Mouse (Mus musculus) liver, embryonic 13.5 days (tissue): ENCODE data around the gene Cdh20. TPM values are rescaled to one million over a fixed set of nuclear protein-coding genes. Genes with fewer than 3 reads are reported as not detected.

Experiments used
- ATAC-seq: fragments of 200-750 bp; cut with Nextera tagmentation; 2 replicates; pipeline ENCODE4 v1.8.0; 2017; ENCODE audit warnings: low read depth, mild to moderate bottlenecking, moderate number of reproducible peaks, moderate library complexity
- DNase-seq: peaks from one replicate; pipeline ENCODE4 v3.0.0; 2022
- H3K27ac ChIP-seq: fragments of 300-500 bp; sonication (generic); 2 replicates; pipeline ENCODE4 v1.5.1; 2015; ENCODE audit warnings: moderate library complexity, mild to moderate bottlenecking, inconsistent platforms
- H3K27me3 ChIP-seq: fragments of 300-500 bp; sonication (generic); 2 replicates; pipeline ENCODE4 v1.6.1; 2015; ENCODE audit warnings: mild to moderate bottlenecking, inconsistent platforms
- H3K36me3 ChIP-seq: fragments of 300-500 bp; sonication (generic); 2 replicates; pipeline ENCODE4 v1.6.1; 2015; ENCODE audit warnings: mild to moderate bottlenecking, inconsistent platforms
- H3K4me1 ChIP-seq: fragments of 300-500 bp; sonication (generic); replicated peaks from 2 replicates; pipeline ENCODE4 v1.6.1; 2015; ENCODE audit warnings: inconsistent platforms
- H3K4me2 ChIP-seq: fragments of 300-500 bp; sonication (generic); 2 replicates; pipeline ENCODE4 v1.6.1; 2015; ENCODE audit warnings: inconsistent platforms, mild to moderate bottlenecking, moderate library complexity
- H3K4me3 ChIP-seq: fragments of 300-500 bp; sonication (generic); replicated peaks from 2 replicates; pipeline ENCODE4 v1.5.1; 2015; ENCODE audit warnings: mild to moderate bottlenecking, inconsistent platforms
- H3K9ac ChIP-seq: fragments of 300-500 bp; sonication (generic); 2 replicates; pipeline ENCODE4 v1.6.1; 2015; ENCODE audit warnings: mild to moderate bottlenecking, inconsistent platforms
- H3K9me3 ChIP-seq: fragments of 300-500 bp; sonication (generic); replicated peaks from 2 replicates; pipeline ENCODE4 v1.6.1; 2016; ENCODE audit warnings: inconsistent platforms
- WGBS: fragments of 180-500 bp; shearing (Covaris S2); methylation state at CpG from one replicate; pipeline ENCODE4 v1.1.7; 2015; ENCODE audit not compliant: insufficient replicate concordance; 5-methylcytosine and 5-hydroxymethylcytosine counted together
- polyA plus RNA-seq: library from polyadenylated mRNA; unstranded; fragments of >200 nt; fragmentation: Nextera tagmentation; extraction: Ambion mirVana; gene quantifications from 2 replicates; pipeline ENCODE4 v1.2.1, GENCODE M21; 2015

Gene Cdh20
- polyA plus RNA-seq, 1 experiment from 2014 or later = not detected

- no peaks in the 10 kb centered on the region for H3K9me3 ChIP-seq
- DNase-seq (no peak), ATAC-seq (no peak)
- no peaks in the 10 kb centered on the region for H3K36me3 ChIP-seq
- H3K4me3 ChIP-seq = no peak overlapping the region
- WGBS = 29% methylated on average over 5 of the region's 5 CpGs
- no peak overlapping the region for H3K9ac ChIP-seq
- no peaks in the 10 kb centered on the region for H3K4me1 ChIP-seq
- no peak overlapping the region for H3K4me2 ChIP-seq
- H3K27me3 ChIP-seq = no peaks in the 10 kb centered on the region
- H3K27ac ChIP-seq = no peak overlapping the region
Observed at GRCm38 (mm10) chr1:104986222-104986973, 218.1 kb downstream of the Cdh20 start.

GRCm38 (mm10) chr1:104987526-104987925, 219.2 kb downstream of the Cdh20 start:
- no peak overlapping the region for H3K9ac ChIP-seq
- no peaks in the 10 kb centered on the region for H3K9me3 ChIP-seq
- WGBS = 82% methylated on average over 16 of the region's 16 CpGs
- no peak overlapping the region for H3K4me2 ChIP-seq
- H3K27ac ChIP-seq = no peak overlapping the region
- ATAC-seq (no peak), DNase-seq (no peak)
- H3K4me3 ChIP-seq = no peak overlapping the region
- no peaks in the 10 kb centered on the region for H3K27me3 ChIP-seq
- H3K4me1 ChIP-seq = no peaks in the 10 kb centered on the region
- no peaks in the 10 kb centered on the region for H3K36me3 ChIP-seq

GRCm38 (mm10) chr1:104992441-104992840, 224.1 kb downstream of the Cdh20 start:
- ATAC-seq = no peak
- H3K9me3 ChIP-seq = no peaks in the 10 kb centered on the region
- H3K4me3 ChIP-seq = no peak overlapping the region
- no peak for DNase-seq
- H3K27ac ChIP-seq = no peak overlapping the region
- H3K4me1 ChIP-seq = no peaks in the 10 kb centered on the region; the same call in 1 of the 2 replicates
- H3K36me3 ChIP-seq = no peaks in the 10 kb centered on the region
- H3K27me3 ChIP-seq = 0 out of 2 replicates have a peak, but pooled peaks cover 7% of the 10 kb centered on the region
- no peak overlapping the region for H3K9ac ChIP-seq
- H3K4me2 ChIP-seq = no peak overlapping the region

GRCm38 (mm10) chr1:104993905-104994611, 225.7 kb downstream of the Cdh20 start:
- ATAC-seq = no peak
- H3K27me3 ChIP-seq = 0 out of 2 replicates have a peak, but pooled peaks cover 7% of the 10 kb centered on the region
- peak overlapping the region; percentile 35 for H3K4me3 ChIP-seq
- no peaks in the 10 kb centered on the region; the same call in 1 of the 2 replicates for H3K4me1 ChIP-seq
- no peak overlapping the region for H3K9ac ChIP-seq
- no peaks in the 10 kb centered on the region for H3K36me3 ChIP-seq
- no peaks in the 10 kb centered on the region for H3K9me3 ChIP-seq
- no peak overlapping the region for H3K27ac ChIP-seq
- 12% methylated on average over 51 of the region's 51 CpGs for WGBS
- DNase-seq = no peak
- peak overlapping the region; percentile 56 for H3K4me2 ChIP-seq

- ATAC-seq = no peak
Observed at GRCm38 (mm10) chr1:104994612-104994986, 226.3 kb downstream of the Cdh20 start.

GRCm38 (mm10) chr1:104997814-104998213, 229.5 kb downstream of the Cdh20 start:
- Histone ChIP-seq H3K4me1 (no peaks in the 10 kb centered on the region; the same call in 1 of the 2 replicates), H3K4me2 (no peak overlapping the region), H3K36me3 (no peaks in the 10 kb centered on the region), H3K4me3 (no peak overlapping the region), H3K9ac (no peak overlapping the region), H3K27ac (no peak overlapping the region), H3K9me3 (no peaks in the 10 kb centered on the region), H3K27me3 (0 out of 2 replicates have a peak, but pooled peaks cover 7% of the 10 kb centered on the region)
- no peak for ATAC-seq
- no peak for DNase-seq
- WGBS = 26% methylated on average over 2 of the region's 2 CpGs

More at GRCm38 (mm10) chr1:104994612-104994986, 226.3 kb downstream of the Cdh20 start:
- Histone ChIP-seq H3K4me1 (no peaks in the 10 kb centered on the region; the same call in 1 of the 2 replicates), H3K27ac (no peak overlapping the region), H3K4me2 (no peak overlapping the region), H3K36me3 (no peaks in the 10 kb centered on the region), H3K9ac (no peak overlapping the region), H3K4me3 (no peak overlapping the region), H3K27me3 (0 out of 2 replicates have a peak, but pooled peaks cover 7% of the 10 kb centered on the region), H3K9me3 (no peaks in the 10 kb centered on the region)
- no peak for DNase-seq
- 59% methylated on average over 3 of the region's 3 CpGs for WGBS

- DNase-seq = no peak
- no peak overlapping the region for H3K27ac ChIP-seq
- no peak for ATAC-seq
- H3K4me1 ChIP-seq = no peaks in the 10 kb centered on the region
- H3K9ac ChIP-seq = no peak overlapping the region
- 63% methylated on average over 1 of the region's 1 CpGs for WGBS
- no peak overlapping the region for H3K4me3 ChIP-seq
- H3K36me3 ChIP-seq = no peaks in the 10 kb centered on the region
- no peaks in the 10 kb centered on the region for H3K9me3 ChIP-seq
- no peak overlapping the region for H3K4me2 ChIP-seq
- no peaks in the 10 kb centered on the region for H3K27me3 ChIP-seq
Observed at GRCm38 (mm10) chr1:105002179-105002578, 233.8 kb downstream of the Cdh20 start.

- Histone ChIP-seq H3K4me3 (no peak overlapping the region), H3K9me3 (no peaks in the 10 kb centered on the region), H3K9ac (no peak overlapping the region), H3K27ac (no peak overlapping the region), H3K36me3 (no peaks in the 10 kb centered on the region), H3K27me3 (no peaks in the 10 kb centered on the region), H3K4me2 (no peak overlapping the region), H3K4me1 (no peaks in the 10 kb centered on the region)
- DNase-seq = no peak
- ATAC-seq = no peak
- 50% methylated on average over 1 of the region's 1 CpGs for WGBS
Observed at GRCm38 (mm10) chr1:105003786-105004185, 235.5 kb downstream of the Cdh20 start.

GRCm38 (mm10) chr1:105012616-105013015, 244.3 kb downstream of the Cdh20 start:
- Histone ChIP-seq H3K27ac (no peak overlapping the region), H3K36me3 (no peaks in the 10 kb centered on the region), H3K4me1 (no peaks in the 10 kb centered on the region), H3K27me3 (no peaks in the 10 kb centered on the region), H3K9me3 (no peaks in the 10 kb centered on the region), H3K4me3 (no peak overlapping the region), H3K9ac (no peak overlapping the region), H3K4me2 (no peak overlapping the region)
- DNase-seq (no peak), ATAC-seq (no peak)
- 23% methylated on average over 2 of the region's 2 CpGs for WGBS

GRCm38 (mm10) chr1:105013291-105013690, 245.0 kb downstream of the Cdh20 start:
- 20% methylated on average over 1 of the region's 1 CpGs for WGBS
- ATAC-seq (no peak), DNase-seq (no peak)
- no peak overlapping the region for H3K9ac ChIP-seq
- H3K27ac ChIP-seq = no peak overlapping the region
- H3K4me2 ChIP-seq = no peak overlapping the region
- H3K9me3 ChIP-seq = no peaks in the 10 kb centered on the region
- no peak overlapping the region for H3K4me3 ChIP-seq
- no peaks in the 10 kb centered on the region for H3K4me1 ChIP-seq
- no peaks in the 10 kb centered on the region for H3K36me3 ChIP-seq
- no peaks in the 10 kb centered on the region for H3K27me3 ChIP-seq

- Histone ChIP-seq H3K36me3 (no peaks in the 10 kb centered on the region), H3K4me2 (no peak overlapping the region), H3K27me3 (no peaks in the 10 kb centered on the region), H3K4me3 (no peak overlapping the region), H3K27ac (no peak overlapping the region), H3K9ac (no peak overlapping the region), H3K4me1 (no peaks in the 10 kb centered on the region), H3K9me3 (no peaks in the 10 kb centered on the region)
- DNase-seq (no peak), ATAC-seq (no peak)
- 57% methylated on average over 3 of the region's 3 CpGs for WGBS
Observed at GRCm38 (mm10) chr1:105041668-105042067, 273.3 kb downstream of the Cdh20 start.
